Mouse (Mus musculus) embryonic stem cell, embryonic (primary cell): ENCODE measurements around the gene Pebp1.

ENCODE experiments used
- CTCF ChIA-PET, 4 experiments: fragments of 300-600 bp in 2 of 4; fragments of 350-600 bp in 2 of 4; sonication (Branson Sonifier 250); formaldehyde crosslinking; loops; one replicate each; lab custom pipeline; 2022; ENCODE audit warnings: inconsistent platforms in 2 of 4; lab: Charles Lee
- POLR2A ChIA-PET, 4 experiments: fragments of 300-600 bp in 2 of 4; fragments of 350-600 bp in 2 of 4; sonication (Branson Sonifier 250); formaldehyde crosslinking; loops; one replicate each; lab custom pipeline; 2022; ENCODE audit warnings: antibody characterized with exemption in 4 of 4, inconsistent platforms in 1 of 4; lab: Charles Lee

Pebp1 gene

DNA sequence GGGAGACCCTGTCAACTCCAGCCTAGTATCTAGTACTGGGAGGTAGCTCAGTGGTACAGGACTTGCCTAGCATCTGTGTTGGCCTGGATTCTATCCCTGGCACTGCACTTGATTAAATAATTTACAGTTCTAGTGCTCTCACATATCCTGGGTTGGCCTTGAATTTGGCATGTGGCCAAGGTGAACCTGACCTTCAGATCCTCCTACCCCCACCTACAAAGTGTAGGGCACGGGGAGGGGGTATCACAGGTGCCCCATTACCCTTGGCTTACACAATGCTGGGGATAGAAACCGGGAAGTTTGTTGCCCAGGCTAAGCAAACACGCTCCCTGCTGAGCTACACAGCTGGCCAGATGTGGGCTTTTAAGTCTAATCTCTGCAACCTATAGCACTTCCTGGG is 15.5 kb upstream of the Pebp1 start:
- POLR2A ChIA-PET: interaction anchor here (0.5 to 6.5 kb wide), 27 partner anchors 10 to 1133 kb away, joined by 3 to 244 read pairs (median 7); partner anchors contain the start of genes Pebp1 (in 2 of the 4), Wsb2 (in 2 of the 4) and Taok3 (in 1 of the 4)
- CTCF ChIA-PET: interaction anchor here (0.6 to 6.9 kb wide), 12 partner anchors 10 to 105 kb away, joined by 3 to 322 read pairs (median 16); partner anchors contain the start of genes Pebp1 (in 2 of the 4) and Wsb2 (in 1 of the 4)

DNA sequence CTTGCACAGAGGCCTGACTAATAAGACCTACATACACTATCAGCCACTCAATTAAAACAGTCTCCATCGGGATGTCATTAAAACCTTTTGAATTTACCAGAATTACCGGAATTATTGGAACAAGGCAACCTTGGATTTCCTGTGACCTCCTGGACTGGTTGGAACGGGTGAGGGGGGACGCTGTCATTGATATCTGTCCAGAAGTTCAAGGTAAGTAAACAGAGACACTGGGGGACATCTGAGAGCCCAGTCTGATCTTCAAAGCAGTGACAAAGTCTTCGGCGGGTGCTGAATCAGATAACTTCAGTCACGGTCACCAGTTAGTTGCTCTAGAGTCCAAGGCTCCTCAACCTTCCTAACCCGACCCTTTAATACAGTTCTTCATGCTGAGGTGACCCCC is 7.6 kb upstream of the Pebp1 start:
- POLR2A ChIA-PET: interaction anchor here in 3 of 4 experiments (0.6 to 9.2 kb wide), 12 partner anchors 9 to 250 kb away, joined by 3 to 244 read pairs (median 6); partner anchors contain the start of genes Taok3 (in 1 of the 3) and Wsb2 (in 1 of the 3)
- CTCF ChIA-PET: interaction anchor here in 3 of 4 experiments (0.8 to 9.0 kb wide), 3 partner anchors 10 to 13 kb away, joined by 4 to 322 read pairs (median 105); no protein-coding TSS in a partner anchor

DNA sequence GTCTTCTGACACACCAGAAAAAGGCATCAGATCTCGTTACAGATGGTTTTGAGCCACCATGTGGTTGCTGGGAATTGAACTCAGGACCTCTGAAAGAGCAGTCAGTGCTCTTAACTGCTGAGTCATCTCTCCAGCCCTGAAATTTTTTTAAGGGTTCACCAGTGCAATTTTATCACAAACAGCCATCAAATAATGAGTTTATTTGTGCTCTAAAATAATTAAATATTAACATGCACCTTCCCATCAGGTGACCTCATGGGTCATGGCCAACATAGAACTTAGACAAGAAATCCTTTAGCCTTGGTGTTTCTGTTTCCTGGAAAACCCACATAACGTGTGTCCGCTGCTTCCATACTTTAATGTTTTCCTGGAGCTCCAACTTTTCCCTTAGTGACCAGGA is 6.4 kb upstream of the Pebp1 start:
- ChIA-PET CTCF (interaction anchor here (0.6 to 9.0 kb wide), 10 partner anchors 11 to 427 kb away, joined by 3 to 322 read pairs (median 8); no protein-coding TSS in a partner anchor), POLR2A (interaction anchor here (0.6 to 9.2 kb wide), 24 partner anchors 10 to 336 kb away, joined by 3 to 244 read pairs (median 5); partner anchors contain the start of genes Taok3 (in 1 of the 4) and Wsb2 (in 1 of the 4))

DNA sequence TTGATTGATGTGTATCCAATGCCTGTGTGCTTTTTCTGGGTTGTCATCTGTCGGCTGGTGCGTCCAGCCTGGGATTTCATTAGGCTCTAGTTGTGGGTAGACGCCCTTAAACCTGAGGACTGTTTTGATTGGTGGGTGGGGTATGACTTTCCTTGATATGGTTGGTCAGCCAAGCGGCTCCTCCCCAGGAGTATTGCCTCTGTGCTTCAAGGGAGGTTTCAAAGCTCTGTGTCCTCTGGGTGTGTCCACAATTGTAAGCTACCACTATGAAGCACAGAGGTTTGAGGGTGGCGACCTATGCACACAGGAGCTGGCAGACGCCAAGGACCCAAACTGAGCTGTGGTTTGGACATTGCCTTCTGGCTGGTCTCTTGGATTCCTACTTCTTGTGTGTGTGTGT is 5.1 kb upstream of the Pebp1 start:
- POLR2A ChIA-PET: interaction anchor here (0.5 to 9.2 kb wide), 68 partner anchors 10 to 781 kb away, joined by 3 to 244 read pairs (median 5); partner anchors contain the start of genes Wsb2 (in 3 of the 4), Ksr2 (in 1 of the 4), Suds3 (in 1 of the 4) and Taok3 (in 1 of the 4)
- CTCF ChIA-PET: interaction anchor here (0.6 to 9.0 kb wide), 36 partner anchors 11 to 942 kb away, joined by 3 to 322 read pairs (median 4); partner anchors contain the start of genes Taok3 (in 2 of the 4), Suds3 (in 1 of the 4) and Wsb2 (in 1 of the 4)

DNA sequence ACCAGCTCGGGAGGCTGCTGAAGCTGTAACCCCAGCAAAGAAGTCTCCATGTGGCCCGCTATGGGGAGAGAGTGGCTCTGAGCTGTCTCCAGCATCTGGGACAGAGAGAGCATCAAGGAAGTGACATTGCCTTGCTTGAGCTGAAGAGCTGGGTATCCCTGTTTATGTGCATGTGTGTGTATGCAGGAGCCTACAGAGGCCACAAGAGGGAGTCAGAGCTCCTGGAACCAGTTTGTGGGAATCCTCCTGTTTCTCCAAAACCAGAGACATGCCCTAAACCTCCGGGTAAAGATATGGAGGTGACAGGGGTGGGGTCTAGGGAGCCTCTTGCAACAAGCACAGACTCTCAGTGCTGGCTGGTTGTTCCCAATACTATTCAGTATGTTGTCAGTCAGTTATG is 3.9 kb upstream of the Pebp1 start:
- CTCF ChIA-PET: interaction anchor here (0.5 to 9.0 kb wide), 43 partner anchors 9 to 1982 kb away, joined by 3 to 322 read pairs (median 4); partner anchors contain the start of genes Ksr2 (in 1 of the 4), Taok3 (in 1 of the 4) and Wsb2 (in 1 of the 4)
- POLR2A ChIA-PET: interaction anchor here in 3 of 4 experiments (0.6 to 9.2 kb wide), 25 partner anchors 9 to 122 kb away, joined by 3 to 244 read pairs (median 3); partner anchors contain the start of gene Wsb2 (in 1 of the 3)

DNA sequence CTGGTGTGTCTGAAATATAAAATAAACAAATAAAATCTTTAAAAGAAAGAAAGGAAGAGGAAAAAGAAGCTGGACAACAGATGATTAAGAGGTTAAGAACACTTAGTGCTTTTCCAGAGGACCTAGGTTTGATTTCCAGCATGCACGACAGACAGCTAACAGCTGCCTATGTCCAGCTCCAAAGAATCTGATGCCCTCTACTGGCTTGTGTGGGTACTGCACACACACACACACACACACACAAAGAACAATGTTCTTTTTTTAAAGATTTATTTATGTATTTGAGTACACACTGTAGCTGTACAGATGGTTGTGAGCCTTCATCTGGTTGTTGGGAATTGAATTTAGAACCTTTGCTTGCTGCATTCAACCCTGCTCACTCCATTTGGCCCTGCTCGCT is 2.7 kb upstream of the Pebp1 start:
- CTCF ChIA-PET: interaction anchor here (0.6 to 9.0 kb wide), 30 partner anchors 9 to 1143 kb away, joined by 3 to 322 read pairs (median 4); partner anchors contain the start of gene Ksr2 (in 1 of the 4)
- POLR2A ChIA-PET: interaction anchor here in 3 of 4 experiments (0.5 to 9.2 kb wide), 11 partner anchors 10 to 221 kb away, joined by 3 to 244 read pairs (median 6); partner anchors contain the start of gene Wsb2 (in 1 of the 3)

DNA sequence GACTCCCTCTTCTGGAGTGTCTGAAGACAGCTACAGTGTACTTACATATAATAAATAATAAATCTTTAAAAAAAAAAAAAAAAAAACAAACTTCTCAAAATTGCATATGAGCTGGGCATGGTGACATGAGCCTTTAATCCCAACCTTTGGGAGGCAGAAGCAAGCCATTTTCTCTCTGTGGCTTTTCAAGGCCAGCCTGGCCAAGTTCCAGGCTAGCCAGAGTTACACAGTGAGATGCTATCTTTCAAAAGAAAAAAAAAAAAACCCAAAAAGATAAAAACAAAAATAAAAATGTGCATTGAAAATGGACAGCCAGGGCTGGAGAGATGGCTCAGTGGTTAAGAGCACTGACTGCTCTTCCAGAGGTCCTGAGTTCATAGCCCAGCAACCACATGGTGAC is 2.2 kb upstream of the Pebp1 start:
- CTCF ChIA-PET: interaction anchor here (0.6 to 9.0 kb wide), 33 partner anchors 8 to 1143 kb away, joined by 3 to 322 read pairs (median 4); partner anchors contain the start of gene Ksr2 (in 1 of the 4)
- POLR2A ChIA-PET: interaction anchor here in 3 of 4 experiments (0.5 to 9.2 kb wide), 5 partner anchors 15 to 199 kb away, joined by 3 to 244 read pairs (median 8); partner anchors contain the start of gene Wsb2 (in 1 of the 3)

DNA sequence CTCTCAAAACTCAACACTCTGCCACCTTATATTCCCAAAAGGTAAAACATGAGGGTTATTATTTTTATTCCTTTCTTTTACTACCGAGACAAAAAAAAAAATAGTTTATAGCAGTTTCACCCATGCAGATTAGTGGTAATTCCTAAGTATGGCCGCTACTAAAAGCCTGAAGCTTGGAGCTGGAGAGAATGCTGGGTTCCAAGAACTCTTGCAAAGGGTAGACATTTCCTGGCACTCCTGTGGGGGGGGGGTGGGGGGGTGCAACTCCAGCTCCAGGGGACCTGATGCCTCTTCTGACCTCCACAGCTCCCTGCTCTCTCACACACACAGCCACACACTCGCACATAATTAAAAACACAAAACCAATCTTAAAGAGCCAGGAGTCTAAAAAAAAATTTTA is 1.1 kb downstream of the Pebp1 start:
- ChIA-PET CTCF (interaction anchor here in 3 of 4 experiments (0.5 to 9.0 kb wide), 7 partner anchors 8 to 1083 kb away, joined by 3 to 322 read pairs (median 7); no protein-coding TSS in a partner anchor), POLR2A (interaction anchor here in 3 of 4 experiments (0.6 to 9.2 kb wide), 16 partner anchors 9 to 434 kb away, joined by 3 to 244 read pairs (median 5); partner anchors contain the start of genes Ksr2 (in 1 of the 3) and Wsb2 (in 1 of the 3))

DNA sequence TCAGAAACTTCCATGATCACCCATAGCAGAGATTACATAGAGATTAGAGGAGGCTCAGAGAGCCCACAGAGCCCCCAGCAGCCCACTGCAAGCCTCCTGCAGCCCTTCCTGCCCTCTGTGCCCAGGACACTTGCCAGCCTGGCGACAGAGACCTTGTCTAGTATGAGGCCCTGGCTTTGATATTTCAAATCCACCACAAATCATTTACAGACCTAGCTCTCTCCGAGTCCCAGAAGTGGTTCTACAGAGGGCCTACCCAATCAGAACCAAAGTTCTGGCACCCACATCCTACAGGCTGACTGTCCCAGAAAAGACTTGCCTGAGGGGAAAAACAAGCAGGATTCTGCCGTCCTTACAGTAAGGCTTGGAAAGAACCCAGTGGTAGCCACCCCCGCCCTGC is 2.2 kb downstream of the Pebp1 start:
- ChIA-PET POLR2A (interaction anchor here in 1 of 4 experiments (0.6 kb wide), 1 partner anchor 243 kb away, joined by 3 read pairs; no protein-coding TSS in a partner anchor), CTCF (no interaction called here)

DNA sequence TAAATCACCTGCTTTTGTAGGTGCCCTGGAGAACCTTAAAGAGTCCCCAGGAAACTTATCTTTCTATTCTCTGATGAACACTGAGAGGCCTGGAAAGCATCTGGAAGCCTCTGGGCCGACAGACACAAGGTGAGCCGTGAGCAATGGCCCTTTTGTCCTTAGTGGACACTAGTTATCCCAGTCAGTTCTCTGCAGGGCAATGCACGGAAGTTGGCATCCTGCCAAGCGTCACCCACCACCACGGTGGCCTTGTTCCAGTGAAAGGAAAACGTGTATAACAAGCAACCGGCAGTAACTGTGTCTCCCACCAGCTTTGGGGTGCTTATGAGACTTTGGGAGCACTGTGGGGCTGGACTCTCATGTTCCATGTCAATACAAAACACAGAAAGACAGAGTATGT is 2.7 kb downstream of the Pebp1 start:
- ChIA-PET POLR2A (interaction anchor here in 2 of 4 experiments (0.6 to 1.0 kb wide), 3 partner anchors 10 to 242 kb away, joined by 3 to 4 read pairs (median 3); partner anchors contain the start of gene Wsb2 (in 1 of the 2)), CTCF (interaction anchor here in 1 of 4 experiments (1.2 kb wide), 1 partner anchor 169 kb away, joined by 3 read pairs; no protein-coding TSS in a partner anchor)

DNA sequence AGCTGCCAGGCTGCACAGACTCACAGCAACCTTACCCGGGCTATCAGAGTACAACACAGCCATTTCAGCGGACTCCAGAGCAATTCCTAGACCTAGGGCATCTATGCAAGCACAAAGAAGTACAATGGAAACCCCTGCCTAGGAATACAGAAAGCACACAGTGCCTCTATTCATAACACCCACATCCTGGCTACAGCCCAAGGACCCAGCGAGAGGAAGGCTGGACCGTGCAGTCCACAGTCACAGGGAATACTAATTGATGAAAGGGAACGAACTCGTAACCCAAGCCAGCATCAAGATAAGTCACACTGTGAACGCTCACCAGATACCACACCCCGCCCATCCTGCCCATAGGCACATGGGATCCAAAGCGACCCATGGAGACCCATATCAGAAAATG is 3.4 kb downstream of the Pebp1 start:
- CTCF ChIA-PET: interaction anchor here in 1 of 4 experiments (0.5 to 1.2 kb wide), 2 partner anchors 169 to 1753 kb away, joined by 3 to 4 read pairs; no protein-coding TSS in a partner anchor
- POLR2A ChIA-PET: interaction anchor here in 1 of 4 experiments (1.0 kb wide), 1 partner anchor 9 kb away, joined by 4 read pairs; no protein-coding TSS in a partner anchor

DNA sequence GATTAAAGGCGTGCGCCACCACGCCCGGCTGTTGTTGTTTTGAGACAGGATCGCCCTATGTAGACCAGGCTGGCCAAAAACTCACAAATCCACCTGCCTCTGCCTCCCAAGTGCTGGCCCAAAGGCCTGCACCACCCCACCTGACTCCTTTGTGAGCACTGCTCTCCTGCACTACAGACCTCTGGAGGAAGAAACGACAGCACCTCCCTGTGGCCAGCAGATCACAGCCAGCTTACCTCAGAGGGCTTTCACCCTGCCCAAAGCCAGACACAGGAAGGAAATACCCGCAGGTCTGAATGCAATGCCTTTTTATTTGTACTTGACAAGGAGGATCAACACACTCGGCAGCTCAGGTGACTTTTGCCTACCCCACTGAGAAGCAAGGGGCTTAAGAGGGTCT is 5.1 kb downstream of the Pebp1 start:
- CTCF ChIA-PET: interaction anchor here in 3 of 4 experiments (0.5 to 1.9 kb wide), 11 partner anchors 10 to 188 kb away, joined by 3 to 17 read pairs (median 4); no protein-coding TSS in a partner anchor
- POLR2A ChIA-PET: interaction anchor here in 2 of 4 experiments (0.6 to 1.3 kb wide), 6 partner anchors 9 to 65 kb away, joined by 3 to 5 read pairs (median 4); no protein-coding TSS in a partner anchor

DNA sequence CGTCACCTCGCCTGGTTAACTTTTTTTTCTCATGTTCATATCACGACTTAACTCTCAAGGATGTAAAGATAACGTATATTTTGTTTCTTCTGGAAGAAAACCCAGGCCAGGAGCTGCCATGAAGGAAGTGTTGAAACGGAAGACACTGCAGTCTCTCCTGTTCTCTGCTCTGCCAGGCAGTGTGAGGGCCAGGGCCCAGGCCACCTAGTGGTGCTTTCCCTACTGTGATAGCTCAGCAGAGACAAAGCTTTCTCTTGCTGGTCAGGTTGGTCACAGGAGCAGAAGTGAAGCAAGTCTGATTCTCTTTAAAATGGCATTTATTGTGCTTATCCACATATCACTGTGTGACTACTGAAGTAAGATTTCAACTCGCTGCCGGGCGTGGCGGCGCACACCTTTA is 5.9 kb downstream of the Pebp1 start:
- ChIA-PET CTCF (interaction anchor here (0.5 to 1.9 kb wide), 13 partner anchors 8 to 675 kb away, joined by 3 to 17 read pairs (median 4); no protein-coding TSS in a partner anchor), POLR2A (interaction anchor here in 2 of 4 experiments (0.7 to 1.3 kb wide), 3 partner anchors 10 to 24 kb away, joined by 3 to 4 read pairs (median 4); no protein-coding TSS in a partner anchor)

DNA sequence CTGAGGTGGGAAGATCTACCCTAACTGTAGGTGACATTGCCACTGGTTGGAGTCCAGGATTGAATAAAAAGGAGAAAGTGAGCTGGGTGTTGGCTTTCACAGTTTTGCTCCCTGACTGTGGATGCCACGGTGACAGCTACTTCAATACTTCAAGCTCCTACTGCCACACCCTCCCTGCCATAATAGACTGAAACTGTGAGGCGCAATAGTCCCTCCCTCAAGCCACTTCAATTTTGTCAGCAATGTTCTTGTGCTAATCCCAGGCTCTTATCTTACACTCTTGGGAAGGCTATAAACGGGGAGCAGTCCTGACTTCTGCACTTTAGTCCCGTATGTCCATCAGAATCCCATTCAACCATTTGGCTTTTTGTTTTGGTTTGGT is 7.8 kb downstream of the Pebp1 start:
- CTCF ChIA-PET: interaction anchor here in 1 of 4 experiments (0.6 to 1.4 kb wide), 8 partner anchors 8 to 160 kb away, joined by 3 to 4 read pairs (median 3); partner anchors contain the start of genes Pebp1 and Taok3
- POLR2A ChIA-PET: interaction anchor here in 3 of 4 experiments (0.6 to 2.0 kb wide), 8 partner anchors 9 to 28 kb away, joined by 3 to 9 read pairs (median 5); no protein-coding TSS in a partner anchor

DNA sequence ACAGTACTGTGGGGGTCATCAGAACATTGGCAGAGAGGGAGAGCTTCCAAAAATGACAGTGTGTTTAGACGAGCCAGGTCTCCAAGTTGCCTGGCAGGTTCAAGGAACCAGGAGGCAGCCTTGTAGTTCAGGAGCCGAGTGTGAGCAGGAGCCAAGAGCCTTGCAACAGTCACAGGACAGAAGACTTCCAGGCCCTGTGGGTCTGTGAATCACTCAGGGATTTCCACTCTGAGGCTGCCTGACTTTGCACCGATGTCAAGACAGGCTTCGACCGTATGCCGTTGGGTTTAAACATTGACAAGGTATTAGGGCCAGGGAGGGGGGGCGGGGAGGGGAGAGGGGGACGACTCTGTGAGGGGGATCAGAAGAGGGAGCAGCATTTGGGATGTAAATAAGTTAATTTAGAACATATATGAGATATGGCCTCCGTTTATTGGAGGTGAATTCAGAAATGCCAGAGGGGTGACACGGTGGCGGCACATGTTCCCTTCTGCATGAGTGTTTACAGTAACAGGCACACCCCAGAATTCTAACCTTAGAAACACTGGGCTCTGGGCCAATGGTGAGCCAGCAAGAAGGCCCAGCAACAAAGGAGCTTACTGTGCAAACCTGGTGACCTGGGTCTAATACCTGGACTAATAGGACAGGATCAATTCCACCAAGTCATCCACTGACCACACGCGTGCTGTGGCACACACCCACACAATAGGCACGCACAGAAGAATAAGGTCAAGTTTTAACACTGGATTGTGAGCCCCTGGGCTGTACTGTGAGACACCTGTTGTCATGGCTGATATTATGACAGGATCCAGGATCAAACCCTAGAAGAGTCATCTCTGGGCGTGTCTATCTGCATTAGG is 8.4 kb downstream of the Pebp1 start:
- ChIA-PET CTCF (interaction anchor here in 1 of 4 experiments (0.6 to 1.5 kb wide), 10 partner anchors 8 to 159 kb away, joined by 3 to 8 read pairs (median 3); partner anchors contain the start of genes Pebp1 and Taok3), POLR2A (interaction anchor here in 3 of 4 experiments (0.6 to 2.1 kb wide), 13 partner anchors 8 to 659 kb away, joined by 3 to 12 read pairs (median 4); partner anchors contain the start of gene Pebp1 (in 2 of the 3))

DNA sequence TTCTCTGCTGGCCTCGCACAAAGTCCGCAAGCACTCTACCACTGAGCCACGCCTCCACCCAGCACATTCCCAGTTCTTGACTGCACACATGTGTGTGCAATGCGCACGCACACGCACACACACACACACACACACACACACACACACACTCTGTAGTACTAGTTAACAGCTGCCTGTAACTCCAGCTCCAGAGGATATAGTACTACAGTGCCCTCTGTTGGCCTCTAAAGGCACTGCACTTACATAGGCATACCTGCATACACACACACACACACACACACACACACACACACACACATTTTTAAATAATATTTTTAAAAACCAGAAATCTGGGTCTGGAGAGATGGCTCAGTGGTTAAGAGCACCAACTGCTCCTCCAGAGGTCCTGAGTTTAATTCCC is 9.6 kb downstream of the Pebp1 start:
- ChIA-PET CTCF (interaction anchor here (0.5 to 2.6 kb wide), 39 partner anchors 9 to 973 kb away, joined by 3 to 13 read pairs (median 3); partner anchors contain the start of gene Pebp1 (in 2 of the 4)), POLR2A (interaction anchor here in 3 of 4 experiments (0.6 to 2.1 kb wide), 11 partner anchors 9 to 689 kb away, joined by 3 to 12 read pairs (median 3); partner anchors contain the start of gene Pebp1 (in 2 of the 3))
